Mouse (Mus musculus): ENCODE measurements around the gene Atg7. TPM values are rescaled to one million over a fixed set of nuclear protein-coding genes. Genes with fewer than 3 reads are reported as not detected.

Atg7 gene
- polyA plus RNA-seq, 1 experiment from 2014 or later, result 19.7 TPM

- Histone ChIP-seq H3K27ac (replicated peaks) (0 out of 2 replicates have a peak overlapping the region, but pooled peaks have one; percentile 10), H3K36me3 (replicated peaks) (no peaks in the 10 kb centered on the region), H3K9me3 (0 out of 2 replicates have a peak, but pooled peaks cover 3% of the 10 kb centered on the region), H3K4me1 (peaks cover 50% of the 10 kb centered on the region), H3K4me3 (no peak overlapping the region), H3K27me3 (replicated peaks; ENCODE audit: low read depth, poor library complexity, severe bottlenecking) (no peaks in the 10 kb centered on the region)
- no peak for DNase-seq (ENCODE audit: low spot score)
- WGBS, result 65% methylated on average over 11 of the region's 11 CpGs
Observed at GRCm38 (mm10) chr6:114817948-114818347, 175.1 kb downstream of the Atg7 start.

- H3K4me1 ChIP-seq, result peaks cover 50% of the 10 kb centered on the region
- DNase-seq (ENCODE audit: low spot score), result no peak
- no peak overlapping the region for H3K4me3 ChIP-seq
- 43% methylated on average over 6 of the region's 6 CpGs for WGBS
- H3K36me3 ChIP-seq (replicated peaks), result no peaks in the 10 kb centered on the region
- no peaks in the 10 kb centered on the region for H3K27me3 ChIP-seq (replicated peaks; ENCODE audit: low read depth, poor library complexity, severe bottlenecking)
- 0 out of 2 replicates have a peak, but pooled peaks cover 3% of the 10 kb centered on the region for H3K9me3 ChIP-seq
- 0 out of 2 replicates have a peak overlapping the region, but pooled peaks have one; percentile 15 for H3K27ac ChIP-seq (replicated peaks)
Observed at GRCm38 (mm10) chr6:114818471-114818870, 175.6 kb downstream of the Atg7 start.

- H3K9me3 ChIP-seq, result 0 out of 2 replicates have a peak, but pooled peaks cover 3% of the 10 kb centered on the region
- no peak for DNase-seq (ENCODE audit: low spot score)
- H3K36me3 ChIP-seq (replicated peaks), result no peaks in the 10 kb centered on the region
- no peaks in the 10 kb centered on the region for H3K27me3 ChIP-seq (replicated peaks; ENCODE audit: low read depth, poor library complexity, severe bottlenecking)
- H3K27ac ChIP-seq (replicated peaks), result peak overlapping the region; percentile 16; the same call in 1 of the 2 replicates
- 69% methylated on average over 9 of the region's 9 CpGs for WGBS
- H3K4me1 ChIP-seq, result peaks cover 50% of the 10 kb centered on the region
- no peak overlapping the region for H3K4me3 ChIP-seq
Observed at GRCm38 (mm10) chr6:114819971-114820481, 177.1 kb downstream of the Atg7 start.

GRCm38 (mm10) chr6:114821646-114822045 lies 178.7 kb downstream of the Atg7 start:
- Histone ChIP-seq H3K27me3 (replicated peaks; ENCODE audit: low read depth, poor library complexity, severe bottlenecking) (no peaks in the 10 kb centered on the region), H3K27ac (replicated peaks) (no peak overlapping the region), H3K4me1 (peaks cover 39% of the 10 kb centered on the region), H3K36me3 (replicated peaks) (no peaks in the 10 kb centered on the region), H3K4me3 (no peak overlapping the region), H3K9me3 (0 out of 2 replicates have a peak, but pooled peaks cover 3% of the 10 kb centered on the region)
- no peak for DNase-seq (ENCODE audit: low spot score)
- 90% methylated on average over 7 of the region's 7 CpGs for whole genome bisulfite sequencing

DNA sequence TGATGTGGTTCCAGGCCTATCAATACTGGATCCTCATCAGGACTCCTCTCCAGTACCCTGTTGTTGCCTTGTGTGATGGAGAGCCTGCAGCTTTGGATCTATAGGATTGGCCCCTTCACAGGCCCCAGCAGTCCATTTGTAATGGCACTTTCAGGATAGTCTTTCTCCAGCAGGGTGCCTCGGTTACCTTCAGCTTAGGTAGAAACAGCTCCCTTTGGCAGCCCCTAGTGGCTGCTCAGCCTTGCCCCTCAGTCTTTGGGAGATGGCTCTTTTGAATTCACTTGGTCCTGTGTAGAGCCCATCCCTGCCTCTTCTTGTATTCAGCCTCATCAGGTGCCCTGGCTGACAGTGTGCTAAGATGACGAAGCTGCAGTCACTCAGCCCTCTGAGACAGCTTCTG lies 184.0 kb downstream of the Atg7 start:
- no peak for DNase-seq (ENCODE audit: low spot score)
- H3K9me3 ChIP-seq, result 0 out of 2 replicates have a peak, but pooled peaks cover 3% of the 10 kb centered on the region
- H3K4me1 ChIP-seq, result no peaks in the 10 kb centered on the region
- no peak overlapping the region for H3K4me3 ChIP-seq
- H3K27ac ChIP-seq (replicated peaks), result no peak overlapping the region
- no peaks in the 10 kb centered on the region for H3K27me3 ChIP-seq (replicated peaks; ENCODE audit: low read depth, poor library complexity, severe bottlenecking)
- WGBS, result 67% methylated on average over 2 of the region's 2 CpGs
- H3K36me3 ChIP-seq (replicated peaks), result no peaks in the 10 kb centered on the region

DNA sequence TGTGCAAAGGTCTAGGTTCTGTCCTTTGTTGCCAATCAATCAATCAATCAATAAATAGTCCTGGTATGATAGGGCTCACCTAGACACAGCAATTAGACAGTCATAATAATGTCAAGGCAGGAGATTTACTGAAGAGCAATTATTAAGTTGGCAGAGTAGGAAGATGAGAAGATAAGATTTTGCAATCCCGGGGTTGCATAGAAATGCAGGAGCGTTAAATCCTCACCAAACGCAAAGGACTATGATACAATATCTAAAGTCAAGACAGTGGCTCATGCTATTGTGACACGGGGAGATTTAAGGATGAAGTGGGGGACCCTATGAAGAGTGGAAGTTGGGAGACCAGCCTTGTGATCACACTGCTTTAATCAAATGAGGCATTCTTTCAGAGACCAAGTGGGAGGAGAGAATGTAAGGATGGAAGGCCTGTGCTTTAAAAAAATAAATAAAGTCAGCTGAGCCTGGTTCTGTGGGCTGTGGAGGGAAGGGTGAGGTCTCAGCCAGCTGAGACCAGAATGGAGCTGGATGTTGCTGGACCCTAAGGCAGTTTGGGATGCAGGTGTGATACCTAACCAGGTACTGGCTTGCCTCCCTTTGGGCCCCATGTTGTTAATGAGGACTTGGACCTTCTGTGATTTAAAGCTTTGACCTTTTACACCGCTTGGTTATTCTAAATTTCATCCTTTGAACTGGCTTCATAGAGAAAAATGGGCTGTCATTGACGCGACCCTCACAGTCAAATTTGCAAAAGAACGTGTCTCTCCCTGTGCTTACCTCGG lies 187.0 kb downstream of the Atg7 start:
- no peak overlapping the region for H3K27ac ChIP-seq (replicated peaks)
- no peaks in the 10 kb centered on the region for H3K27me3 ChIP-seq (replicated peaks; ENCODE audit: low read depth, poor library complexity, severe bottlenecking)
- no peak for DNase-seq (ENCODE audit: low spot score)
- H3K36me3 ChIP-seq (replicated peaks), result no peaks in the 10 kb centered on the region
- WGBS, result 90% methylated on average over 9 of the region's 9 CpGs
- H3K4me1 ChIP-seq, result peaks cover 23% of the 10 kb centered on the region
- H3K4me3 ChIP-seq, result no peak overlapping the region
- no peaks in the 10 kb centered on the region for H3K9me3 ChIP-seq

DNA sequence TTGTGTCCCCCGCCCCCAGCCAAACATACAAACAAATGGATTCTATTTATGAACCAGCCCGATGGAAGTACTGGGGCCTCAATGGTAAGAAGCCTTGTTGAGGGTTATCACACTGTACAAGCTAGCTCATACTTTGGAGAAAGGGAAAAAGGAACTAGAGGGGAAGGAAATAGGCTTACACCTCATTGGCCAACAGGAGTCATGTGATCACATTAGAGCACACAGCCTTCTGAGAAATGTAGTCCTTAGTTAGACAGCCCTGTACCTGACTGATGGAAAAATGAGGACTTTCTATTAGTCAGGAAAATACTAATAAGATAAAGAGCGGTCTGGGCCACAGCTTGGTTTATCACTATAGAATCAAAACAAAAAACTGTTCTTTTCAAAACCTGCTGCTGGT lies 188.9 kb downstream of the Atg7 start:
- Histone ChIP-seq H3K9me3 (no peaks in the 10 kb centered on the region), H3K36me3 (replicated peaks) (no peaks in the 10 kb centered on the region), H3K27me3 (replicated peaks; ENCODE audit: low read depth, poor library complexity, severe bottlenecking) (no peaks in the 10 kb centered on the region), H3K4me3 (no peak overlapping the region), H3K4me1 (peaks cover 32% of the 10 kb centered on the region), H3K27ac (replicated peaks) (no peak overlapping the region)
- 91% methylated on average over 3 of the region's 3 CpGs for WGBS
- no peak for DNase-seq (ENCODE audit: low spot score)

GRCm38 (mm10) chr6:114833058-114833685 lies 190.3 kb downstream of the Atg7 start:
- H3K4me1 ChIP-seq, result peaks cover 35% of the 10 kb centered on the region
- no peaks in the 10 kb centered on the region for H3K27me3 ChIP-seq (replicated peaks; ENCODE audit: low read depth, poor library complexity, severe bottlenecking)
- WGBS, result 74% methylated on average over 9 of the region's 9 CpGs
- H3K9me3 ChIP-seq, result no peaks in the 10 kb centered on the region
- no peak overlapping the region for H3K4me3 ChIP-seq
- DNase-seq (ENCODE audit: low spot score), result no peak
- H3K27ac ChIP-seq (replicated peaks), result no peak overlapping the region
- no peaks in the 10 kb centered on the region for H3K36me3 ChIP-seq (replicated peaks)

GRCm38 (mm10) chr6:114833791-114834346 lies 191.0 kb downstream of the Atg7 start:
- WGBS, result 76% methylated on average over 4 of the region's 4 CpGs
- H3K9me3 ChIP-seq, result no peaks in the 10 kb centered on the region
- H3K27me3 ChIP-seq (replicated peaks; ENCODE audit: low read depth, poor library complexity, severe bottlenecking), result no peaks in the 10 kb centered on the region
- DNase-seq (ENCODE audit: low spot score), result no peak
- peaks cover 36% of the 10 kb centered on the region for H3K4me1 ChIP-seq
- no peaks in the 10 kb centered on the region for H3K36me3 ChIP-seq (replicated peaks)
- no peak overlapping the region for H3K4me3 ChIP-seq
- H3K27ac ChIP-seq (replicated peaks), result no peak overlapping the region; the same call in 1 of the 2 replicates

DNA sequence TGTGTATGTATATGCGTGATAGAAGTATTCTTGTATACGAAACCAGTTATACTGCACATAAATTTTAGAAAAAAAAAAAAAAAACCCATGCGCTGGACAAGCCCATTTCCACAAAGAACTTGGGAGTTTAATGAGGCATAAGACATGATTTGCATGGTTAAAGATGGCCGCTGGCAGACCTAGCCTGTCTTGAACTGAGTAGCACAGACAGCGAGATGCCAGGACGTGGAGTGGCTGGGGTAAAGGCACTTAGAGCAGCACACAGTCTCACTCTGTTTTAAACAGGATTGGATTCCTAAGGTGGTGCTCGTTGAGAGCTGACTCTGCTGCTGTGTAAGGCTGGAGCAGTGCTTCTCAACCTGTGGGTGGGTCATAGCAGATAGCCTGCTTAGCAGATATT lies 192.4 kb downstream of the Atg7 start:
- Histone ChIP-seq H3K27me3 (replicated peaks; ENCODE audit: low read depth, poor library complexity, severe bottlenecking) (no peaks in the 10 kb centered on the region), H3K36me3 (replicated peaks) (no peaks in the 10 kb centered on the region), H3K9me3 (no peaks in the 10 kb centered on the region), H3K27ac (replicated peaks) (no peak overlapping the region), H3K4me1 (peaks cover 50% of the 10 kb centered on the region), H3K4me3 (no peak overlapping the region)
- no peak for DNase-seq (ENCODE audit: low spot score)
- 89% methylated on average over 7 of the region's 7 CpGs for WGBS

- Histone ChIP-seq H3K36me3 (replicated peaks) (no peaks in the 10 kb centered on the region), H3K9me3 (no peaks in the 10 kb centered on the region), H3K4me3 (no peak overlapping the region), H3K27me3 (replicated peaks; ENCODE audit: low read depth, poor library complexity, severe bottlenecking) (no peaks in the 10 kb centered on the region), H3K4me1 (peaks cover 54% of the 10 kb centered on the region), H3K27ac (replicated peaks) (no peak overlapping the region)
- WGBS, result 88% methylated on average over 1 of the region's 1 CpGs
- no peak for DNase-seq (ENCODE audit: low spot score)
Observed at GRCm38 (mm10) chr6:114835752-114836151, 192.9 kb downstream of the Atg7 start.

GRCm38 (mm10) chr6:114836433-114836832 lies 193.5 kb downstream of the Atg7 start:
- 91% methylated on average over 3 of the region's 3 CpGs for WGBS
- H3K36me3 ChIP-seq (replicated peaks), result no peaks in the 10 kb centered on the region
- no peak for DNase-seq (ENCODE audit: low spot score)
- peaks cover 60% of the 10 kb centered on the region for H3K4me1 ChIP-seq
- H3K27ac ChIP-seq (replicated peaks), result peak overlapping the region; percentile 40
- H3K27me3 ChIP-seq (replicated peaks; ENCODE audit: low read depth, poor library complexity, severe bottlenecking), result no peaks in the 10 kb centered on the region
- no peak overlapping the region for H3K4me3 ChIP-seq
- no peaks in the 10 kb centered on the region for H3K9me3 ChIP-seq

All from embryonic facial prominence, embryonic 10.5 days (tissue).